Mouse (Mus musculus) liver, embryonic 14.5 days (tissue): ENCODE data around the gene Naaladl2.
"Not testable (repeated sequence)": the region's sequence is repeated elsewhere in the genome, so short reads cannot be mapped to it uniquely, and the experiment has no call there.

Source experiments
- CTCF ChIP-seq: IDR thresholded peaks from 2 replicates; pipeline ENCODE4 v1.5.1; 2016; ENCODE audit warnings: antibody characterized with exemption, low read depth, control low read depth
- EP300 ChIP-seq: IDR thresholded peaks from 2 replicates; pipeline ENCODE4 v1.6.1; 2016; ENCODE audit warnings: antibody characterized with exemption, low read depth

- TF ChIP-seq CTCF, EP300: not testable (repeated sequence)
These were observed 992.8 kb downstream of the Naaladl2 start for GRCm38 (mm10) chr3:24151086-24151815.
